ENCODE assay signal across 8 mouse cellular contexts in the genomic region with DNA sequence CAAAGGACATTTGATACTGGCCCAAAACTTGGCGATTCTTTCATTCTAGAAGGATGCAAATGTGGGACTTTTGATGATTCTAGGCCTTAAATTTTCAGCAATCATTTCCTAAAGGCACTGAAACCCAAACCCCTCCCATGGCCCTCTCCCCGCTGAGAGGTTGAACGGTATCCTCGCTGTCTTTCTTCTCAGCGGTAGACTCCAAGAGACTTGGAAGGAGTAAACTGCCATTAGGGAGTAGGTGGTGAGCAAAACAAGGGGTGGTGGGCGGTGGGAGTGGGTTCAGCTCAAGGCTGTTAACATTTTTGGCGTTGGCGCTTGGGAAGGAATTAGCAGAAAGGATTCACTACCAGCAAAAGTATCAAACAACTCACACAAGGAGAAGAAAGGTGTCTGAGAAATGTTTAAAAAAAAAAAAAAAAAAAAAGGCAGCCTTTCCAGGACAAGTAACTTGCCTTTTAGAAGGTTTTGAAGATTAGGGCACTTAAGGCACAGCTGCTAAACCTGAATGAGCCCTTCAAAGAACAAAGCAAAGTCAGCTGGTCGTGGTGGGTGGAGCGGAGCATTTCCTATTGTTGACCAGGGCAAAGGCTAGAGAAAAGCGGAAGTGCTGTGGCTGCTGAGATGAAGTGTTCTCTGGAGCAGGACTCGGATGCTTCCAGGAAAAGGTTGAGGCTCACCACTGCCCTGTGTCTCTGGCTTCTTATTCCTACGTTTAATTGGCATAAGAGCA. TPM values are rescaled to one million over a fixed set of nuclear protein-coding genes. Genes with fewer than 3 reads are reported as not detected.
DNase-seq lines count a peak whose midpoint lies in the region; ATAC-seq lines count a peak whose summit lies in the region.

No protein-coding gene starts in this region.

- no peak overlapping the region for H3K9ac ChIP-seq in limb, embryonic 13.5 days
- H3K9ac ChIP-seq in midbrain, embryonic 13.5 days (replicated peaks): peak overlapping the region; percentile 37

- H3K4me1 ChIP-seq in forebrain, embryonic 10.5 days: peaks cover 45% of the 10 kb centered on the region
- peaks cover 45% of the 10 kb centered on the region for H3K4me1 ChIP-seq in hindbrain, embryonic 10.5 days (replicated peaks)
- H3K4me1 ChIP-seq in limb, embryonic 13.5 days: peaks cover 11% of the 10 kb centered on the region
- H3K4me1 ChIP-seq in midbrain, embryonic 13.5 days (replicated peaks): peaks cover 38% of the 10 kb centered on the region

- peaks cover 19% of the 10 kb centered on the region; the same call in 1 of the 2 replicates for H3K27me3 ChIP-seq in forebrain, embryonic 10.5 days (ENCODE audit: poor library complexity, severe bottlenecking)
- no peaks in the 10 kb centered on the region for H3K27me3 ChIP-seq in hindbrain, embryonic 10.5 days (ENCODE audit: insufficient read depth, poor library complexity, severe bottlenecking)
- no peaks in the 10 kb centered on the region for H3K27me3 ChIP-seq in limb, embryonic 13.5 days
- no peaks in the 10 kb centered on the region for H3K27me3 ChIP-seq in midbrain, embryonic 13.5 days

- H3K36me3 ChIP-seq in forebrain, embryonic 10.5 days (replicated peaks): peaks cover 17% of the 10 kb centered on the region; the same call in 1 of the 2 replicates
- peaks cover 11% of the 10 kb centered on the region; the same call in 1 of the 2 replicates for H3K36me3 ChIP-seq in hindbrain, embryonic 10.5 days
- peaks cover 35% of the 10 kb centered on the region for H3K36me3 ChIP-seq in limb, embryonic 13.5 days
- H3K36me3 ChIP-seq in midbrain, embryonic 13.5 days: peaks cover 7% of the 10 kb centered on the region; the same call in 1 of the 2 replicates

- DNase-seq in adrenal gland, adult 2 months: peak; percentile 64
- DNase-seq in adrenal gland, adult 18-20 months (ENCODE audit: low spot score in 2 of 2): no peak
- DNase-seq in forebrain, embryonic 10.5 days (ENCODE audit: extremely low spot score, low spot score): peak; percentile 63
- peak; percentile 71 for DNase-seq in hindbrain, embryonic 10.5 days (ENCODE audit: low spot score)
- DNase-seq in thymus, postnatal 10 days (ENCODE audit: low spot score in 2 of 2): peak; percentile 48 to 55
- no peak for DNase-seq in layer of hippocampus, adult 11-12 months (ENCODE audit: low spot score)

- peaks cover 4% of the 10 kb centered on the region; the same call in 1 of the 2 replicates for H3K9me3 ChIP-seq in forebrain, embryonic 10.5 days
- H3K9me3 ChIP-seq in hindbrain, embryonic 10.5 days: 0 out of 2 replicates have a peak, but pooled peaks cover 3% of the 10 kb centered on the region
- H3K9me3 ChIP-seq in limb, embryonic 13.5 days: no peaks in the 10 kb centered on the region
- H3K9me3 ChIP-seq in midbrain, embryonic 13.5 days: no peaks in the 10 kb centered on the region

- peak overlapping the region; percentile 31 for H3K4me3 ChIP-seq in forebrain, embryonic 10.5 days
- H3K4me3 ChIP-seq in hindbrain, embryonic 10.5 days: peak overlapping the region; percentile 37
- H3K4me3 ChIP-seq in limb, embryonic 13.5 days: no peak overlapping the region
- H3K4me3 ChIP-seq in midbrain, embryonic 13.5 days (replicated peaks): no peak overlapping the region

- WGBS in forebrain, embryonic 10.5 days: 5% methylated on average over 13 of the region's 13 CpGs
- 3% methylated on average over 13 of the region's 13 CpGs for WGBS in hindbrain, embryonic 10.5 days
- WGBS in limb, embryonic 13.5 days: 25% methylated on average over 13 of the region's 13 CpGs
- 8% methylated on average over 13 of the region's 13 CpGs for WGBS in midbrain, embryonic 13.5 days

- H3K4me2 ChIP-seq in limb, embryonic 13.5 days (replicated peaks): no peak overlapping the region
- peak overlapping the region; percentile 40 for H3K4me2 ChIP-seq in midbrain, embryonic 13.5 days (replicated peaks)

- ATAC-seq in limb, embryonic 13.5 days (ENCODE audit: low FRiP score, low read depth): no peak
- ATAC-seq in midbrain, embryonic 13.5 days: peak; percentile 44; the same call in 1 of the 2 replicates

- peak overlapping the region; percentile 80 for H3K27ac ChIP-seq in forebrain, embryonic 10.5 days
- peak overlapping the region; percentile 83 for H3K27ac ChIP-seq in hindbrain, embryonic 10.5 days
- peak overlapping the region; percentile 55 for H3K27ac ChIP-seq in limb, embryonic 13.5 days
- H3K27ac ChIP-seq in midbrain, embryonic 13.5 days: peak overlapping the region; percentile 83

RNA-seq across cellular contexts. Expression of a gene that starts 17.0 kb away (rescaled TPM):
- total RNA-seq in adrenal gland, adult 2 months (2021): 1,000 to 10,000 TPM; 1,424 to 4,193 TPM
- polyA plus RNA-seq in adrenal gland, adult 2 months (2012; rRNA removed): 1,414 and 2,267 TPM in 2 replicates
- total RNA-seq in adrenal gland, adult 18-20 months (2021): 1,000 to 10,000 TPM; 3,946 to 4,032 TPM
- 3,411 and 3,929 TPM in 2 replicates for polyA plus RNA-seq in forebrain, embryonic 10.5 days (2016; fragmentation: Nextera tagmentation; extraction: Ambion mirVana)
- 2,933 and 3,536 TPM in 2 replicates for polyA plus RNA-seq in hindbrain, embryonic 10.5 days (2016; fragmentation: Nextera tagmentation; extraction: Ambion mirVana)
- 2,194 and 2,567 TPM in 2 replicates for polyA plus RNA-seq in limb, embryonic 13.5 days (2015; fragmentation: Nextera tagmentation; extraction: Ambion mirVana)
- polyA plus RNA-seq in midbrain, embryonic 13.5 days (2015; fragmentation: Nextera tagmentation; extraction: Ambion mirVana): 2,863 and 3,076 TPM in 2 replicates

Comparison
In these comparisons a context has a peak if more than half of its experiments do, and no peak if none do; other contexts are left out.
1. DNase-seq: peak in adrenal gland, adult 2 months (single experiment), forebrain, embryonic 10.5 days (single experiment), hindbrain, embryonic 10.5 days (single experiment) and thymus, postnatal 10 days (2 of 2); none in adrenal gland, adult 18-20 months (0 of 2) and layer of hippocampus, adult 11-12 months (single experiment).
2. H3K4me3 ChIP-seq: peak in forebrain, embryonic 10.5 days (single experiment) and hindbrain, embryonic 10.5 days (single experiment); none in limb, embryonic 13.5 days (single experiment) and midbrain, embryonic 13.5 days (single experiment).
3. Peak in every context shown above with its lines, with median percentiles within 50 percentile points of each other: H3K27ac ChIP-seq.